Mouse (Mus musculus) stomach, embryonic 16.5 days (tissue): ENCODE data around the gene Tectb. TPM values are rescaled to one million over a fixed set of nuclear protein-coding genes. Genes with fewer than 3 reads are reported as not detected.

Experiments used
- ATAC-seq: fragments of 200-750 bp; cut with Nextera tagmentation; 2 replicates; pipeline ENCODE4 v1.8.0; 2017; ENCODE audit warnings: moderate number of reproducible peaks, moderate TSS enrichment; ENCODE audit not compliant: insufficient read depth, low FRiP score
- H3K27ac ChIP-seq: fragments of 300-500 bp; sonication (generic); 2 replicates; pipeline ENCODE4 v1.5.1; 2014; ENCODE audit warnings: low read length
- H3K27me3 ChIP-seq: fragments of 300-500 bp; sonication (generic); 2 replicates; pipeline ENCODE4 v1.6.1; 2014; ENCODE audit warnings: low read length, control low read depth, mixed read lengths; ENCODE audit not compliant: control insufficient read depth, insufficient read depth
- H3K36me3 ChIP-seq: fragments of 300-500 bp; sonication (generic); 2 replicates; pipeline ENCODE4 v1.6.1; 2014; ENCODE audit warnings: low read length; ENCODE audit not compliant: control insufficient read depth, insufficient read depth
- H3K4me1 ChIP-seq: fragments of 300-500 bp; sonication (generic); 2 replicates; pipeline ENCODE4 v1.6.1; 2014; ENCODE audit warnings: low read length, control low read depth, mixed read lengths; ENCODE audit not compliant: control insufficient read depth, insufficient read depth
- H3K4me2 ChIP-seq: fragments of 300-500 bp; sonication (generic); 2 replicates; pipeline ENCODE4 v1.6.1; 2014; ENCODE audit warnings: low read depth, low read length, mixed read lengths
- H3K4me3 ChIP-seq: fragments of 300-500 bp; sonication (generic); replicated peaks from 2 replicates; pipeline ENCODE4 v1.5.1; 2014; ENCODE audit warnings: mild to moderate bottlenecking, low read length
- H3K9ac ChIP-seq: fragments of 300-500 bp; sonication (generic); 2 replicates; pipeline ENCODE4 v1.6.1; 2014; ENCODE audit warnings: low read length
- H3K9me3 ChIP-seq: fragments of 300-500 bp; sonication (generic); replicated peaks from 2 replicates; pipeline ENCODE4 v1.6.1; 2016; ENCODE audit warnings: low read length, control low read depth; ENCODE audit not compliant: control insufficient read depth
- WGBS: fragments of 180-500 bp; shearing (Covaris S2); extraction: QIAGEN DNeasy Blood & Tissue Kit; methylation state at CpG from one replicate; pipeline ENCODE4 v1.1.7; 2014; 5-methylcytosine and 5-hydroxymethylcytosine counted together
- polyA plus RNA-seq: library from polyadenylated mRNA; unstranded; fragments of >200 nt; fragmentation: Nextera tagmentation; extraction: Ambion mirVana; gene quantifications from 2 replicates; pipeline ENCODE4 v1.2.1, GENCODE M21; 2015

The Tectb gene
- polyA plus RNA-seq, 1 experiment from 2014 or later, result 0.13 TPM

DNA sequence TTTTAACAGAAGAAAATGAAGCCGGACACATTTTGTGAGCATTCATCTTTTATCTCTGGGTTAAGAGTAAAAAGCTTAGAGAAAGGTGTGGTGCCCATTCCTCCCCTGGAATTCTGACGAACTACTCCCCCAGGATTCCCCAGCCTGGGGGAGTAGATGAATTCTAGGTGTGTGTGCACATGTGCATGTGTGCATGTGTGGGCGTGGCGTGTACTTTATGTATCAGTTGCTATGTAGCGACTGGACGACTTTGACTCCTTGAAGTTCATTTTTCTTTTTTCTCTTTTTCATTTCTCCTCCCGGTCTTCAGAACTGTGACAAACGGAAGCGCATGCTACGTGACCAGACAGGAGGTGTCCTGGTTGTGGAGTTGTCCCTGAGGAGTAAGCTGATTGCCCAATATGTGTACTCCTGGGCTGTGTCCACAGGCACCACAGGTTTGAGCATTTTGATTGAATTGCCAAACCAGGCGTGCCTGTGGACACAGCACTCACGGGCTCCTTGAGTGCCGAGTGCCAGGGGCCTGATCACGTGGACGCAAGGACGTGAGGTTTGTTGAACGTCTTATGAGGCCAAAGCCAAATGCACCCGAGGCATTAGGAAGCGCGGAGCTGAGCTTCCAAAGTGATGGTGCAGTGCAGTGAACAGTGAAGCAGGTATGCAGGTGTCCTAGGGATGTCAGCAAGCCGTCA lies 11.9 kb downstream of the Tectb start:
- peak; percentile 79 for ATAC-seq
- Histone ChIP-seq H3K9me3 (no peaks in the 10 kb centered on the region), H3K27ac (peak overlapping the region; percentile 84), H3K27me3 (no peaks in the 10 kb centered on the region), H3K4me3 (no peak overlapping the region), H3K9ac (no peak overlapping the region), H3K4me1 (peaks cover 11% of the 10 kb centered on the region), H3K4me2 (no peak overlapping the region), H3K36me3 (no peaks in the 10 kb centered on the region)
- WGBS, result 72% methylated on average over 21 of the region's 21 CpGs

DNA sequence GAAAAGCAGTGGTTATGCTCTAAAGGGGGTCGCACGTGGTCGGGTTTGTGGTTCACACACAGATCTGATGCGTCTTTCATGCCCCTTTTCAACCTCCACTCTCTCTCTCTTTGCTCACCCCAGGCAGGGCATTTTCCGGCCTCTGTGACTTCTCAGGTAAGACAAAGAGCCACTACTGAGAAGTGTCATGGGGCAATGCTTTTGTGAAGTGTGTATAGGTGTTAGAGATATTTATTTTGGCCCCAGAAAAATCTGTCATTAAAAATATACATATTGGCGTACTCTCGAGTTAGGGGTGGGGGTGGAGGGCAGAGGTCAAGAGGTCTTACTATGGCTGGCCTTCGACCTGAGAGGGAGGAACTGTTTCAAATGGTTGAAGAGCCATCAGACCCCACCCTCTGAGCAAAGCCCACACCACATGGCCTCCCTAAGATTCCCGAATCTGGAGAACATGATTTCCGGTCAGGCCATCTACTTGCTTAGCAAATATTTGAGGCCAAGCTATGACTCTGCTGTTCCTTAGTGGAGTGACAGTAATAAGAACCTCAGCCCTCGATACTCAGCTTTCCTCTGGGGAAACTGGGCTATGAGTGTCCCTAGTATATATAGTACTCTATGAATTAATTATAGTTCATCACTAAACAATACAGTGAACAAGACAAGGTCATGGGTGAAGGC lies 13.3 kb downstream of the Tectb start:
- H3K27ac ChIP-seq, result peak overlapping the region; percentile 68
- no peaks in the 10 kb centered on the region for H3K36me3 ChIP-seq
- H3K4me3 ChIP-seq, result no peak overlapping the region
- no peaks in the 10 kb centered on the region for H3K27me3 ChIP-seq
- no peak overlapping the region for H3K4me2 ChIP-seq
- H3K9ac ChIP-seq, result no peak overlapping the region
- H3K9me3 ChIP-seq, result no peaks in the 10 kb centered on the region
- peak; percentile 15 for ATAC-seq
- peaks cover 11% of the 10 kb centered on the region for H3K4me1 ChIP-seq
- 59% methylated on average over 11 of the region's 11 CpGs for WGBS

DNA sequence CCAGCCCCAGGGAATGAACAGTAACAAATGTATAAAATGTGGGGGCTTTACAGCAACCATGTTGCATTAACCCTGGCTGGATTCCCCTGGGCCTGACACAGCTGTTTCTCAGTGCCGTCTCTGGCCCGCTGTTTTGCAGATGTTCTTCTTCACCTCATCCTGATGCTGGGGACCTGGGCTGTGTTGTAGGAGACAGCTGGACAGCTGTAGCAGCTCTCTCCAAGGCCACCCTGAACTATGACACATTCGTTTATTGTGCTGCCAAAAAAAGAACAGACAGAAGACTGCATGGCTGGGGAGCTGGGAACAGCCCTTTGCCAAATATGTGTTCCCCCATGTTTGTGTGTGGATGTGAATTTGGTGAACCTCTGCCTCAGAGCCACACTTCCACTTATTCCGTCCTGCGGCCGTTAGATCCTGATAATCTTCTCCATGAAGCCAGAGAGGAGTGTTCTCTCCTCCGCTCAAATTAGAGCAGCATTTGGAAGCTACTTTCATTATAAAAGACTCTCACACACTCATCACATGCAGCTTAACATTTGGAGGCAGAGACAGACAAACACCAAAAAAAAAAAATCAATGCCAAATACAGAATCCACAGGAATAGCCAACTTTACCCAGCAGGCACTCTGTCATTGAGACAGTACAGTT lies 14.1 kb downstream of the Tectb start:
- no peaks in the 10 kb centered on the region for H3K36me3 ChIP-seq
- H3K9ac ChIP-seq, result no peak overlapping the region
- no peak overlapping the region for H3K4me2 ChIP-seq
- ATAC-seq, result peak; percentile 75
- H3K4me1 ChIP-seq, result peaks cover 11% of the 10 kb centered on the region
- H3K9me3 ChIP-seq, result no peaks in the 10 kb centered on the region
- no peak overlapping the region for H3K4me3 ChIP-seq
- H3K27me3 ChIP-seq, result no peaks in the 10 kb centered on the region
- H3K27ac ChIP-seq, result peak overlapping the region; percentile 68; the same call in 1 of the 2 replicates
- WGBS, result 46% methylated on average over 7 of the region's 7 CpGs

DNA sequence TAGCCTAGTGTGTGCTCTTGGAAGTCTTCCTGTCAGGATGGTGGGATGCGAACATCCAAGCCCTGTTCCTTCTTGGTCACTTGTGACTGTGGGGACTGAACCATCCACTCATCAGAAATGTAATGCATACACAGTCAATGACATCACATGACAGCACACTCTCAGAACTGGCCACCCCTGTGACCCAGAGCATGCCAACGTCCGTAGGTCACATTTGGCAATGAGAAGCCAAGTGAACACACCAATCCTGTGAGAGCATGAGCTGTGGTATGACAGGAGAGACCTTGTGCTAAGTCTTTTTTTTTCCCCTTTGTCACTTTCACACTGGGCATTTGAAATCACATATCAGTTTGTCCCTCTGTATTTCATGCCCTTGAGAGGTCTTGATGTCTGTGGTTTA lies 15.0 kb downstream of the Tectb start:
- no peaks in the 10 kb centered on the region for H3K36me3 ChIP-seq
- H3K27ac ChIP-seq, result no peak overlapping the region
- H3K4me1 ChIP-seq, result peaks cover 11% of the 10 kb centered on the region
- no peaks in the 10 kb centered on the region for H3K9me3 ChIP-seq
- no peak overlapping the region for H3K9ac ChIP-seq
- no peak overlapping the region for H3K4me3 ChIP-seq
- H3K27me3 ChIP-seq, result no peaks in the 10 kb centered on the region
- no peak for ATAC-seq
- WGBS, result 85% methylated on average over 3 of the region's 3 CpGs
- H3K4me2 ChIP-seq, result no peak overlapping the region

DNA sequence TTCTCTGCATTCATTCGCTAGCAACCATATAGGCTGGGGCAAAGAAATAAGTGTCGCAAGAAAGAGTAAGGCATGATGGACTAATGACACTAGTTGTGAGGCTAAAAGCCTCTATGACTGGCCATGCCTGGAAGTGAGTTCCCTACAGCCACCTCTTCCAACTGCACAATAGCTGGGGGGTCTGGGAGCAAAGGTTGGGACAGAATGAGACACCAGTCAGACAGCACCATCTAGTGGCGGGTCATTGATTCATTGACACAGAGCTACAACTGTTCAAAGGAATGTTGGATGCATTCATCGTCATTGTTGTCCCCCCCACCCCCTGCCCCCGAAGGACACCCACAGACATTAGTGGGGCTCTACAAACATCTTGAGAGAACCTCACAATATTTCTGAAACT lies 17.8 kb downstream of the Tectb start:
- Histone ChIP-seq H3K9ac (no peak overlapping the region), H3K27me3 (no peaks in the 10 kb centered on the region), H3K4me1 (peaks cover 11% of the 10 kb centered on the region), H3K4me3 (no peak overlapping the region), H3K4me2 (no peak overlapping the region; the same call in 1 of the 2 replicates), H3K27ac (no peak overlapping the region), H3K36me3 (no peaks in the 10 kb centered on the region), H3K9me3 (no peaks in the 10 kb centered on the region)
- WGBS, result 33% methylated on average over 5 of the region's 5 CpGs
- no peak for ATAC-seq

DNA sequence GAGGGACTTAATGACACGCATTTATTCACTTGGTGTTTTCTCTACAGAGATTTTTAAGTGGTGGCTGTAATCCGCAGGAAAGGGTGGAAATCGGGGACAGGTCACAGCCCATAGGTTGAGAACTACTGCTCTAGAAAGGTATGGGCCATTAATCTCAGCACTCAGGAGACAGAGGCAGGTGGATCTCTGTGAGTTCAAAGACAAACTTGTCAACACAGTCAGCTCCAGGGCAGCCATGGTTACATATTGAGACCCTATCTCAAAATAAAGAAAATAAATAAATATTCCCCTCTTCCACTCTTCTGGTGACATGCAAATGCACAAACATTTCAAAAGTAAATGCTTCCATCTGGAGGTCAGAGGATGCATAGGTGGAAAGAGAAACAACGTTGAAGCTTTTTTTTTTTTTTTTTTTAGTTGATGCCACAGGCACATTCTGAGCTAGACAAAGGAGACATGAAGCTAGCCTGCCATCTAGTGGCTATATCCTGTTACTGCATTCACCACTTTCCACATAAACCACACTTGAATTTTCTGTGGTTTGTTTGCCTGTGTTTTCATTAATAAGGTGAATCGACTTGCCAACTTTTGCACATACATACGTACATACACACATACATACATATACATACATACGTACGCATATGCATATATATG lies 26.1 kb downstream of the Tectb start:
- Histone ChIP-seq H3K4me3 (no peak overlapping the region), H3K36me3 (no peaks in the 10 kb centered on the region), H3K4me1 (no peaks in the 10 kb centered on the region), H3K27me3 (no peaks in the 10 kb centered on the region), H3K9ac (no peak overlapping the region), H3K4me2 (no peak overlapping the region), H3K27ac (no peak overlapping the region), H3K9me3 (no peaks in the 10 kb centered on the region)
- ATAC-seq, result no peak
- 32% methylated on average over 8 of the region's 8 CpGs for WGBS

DNA sequence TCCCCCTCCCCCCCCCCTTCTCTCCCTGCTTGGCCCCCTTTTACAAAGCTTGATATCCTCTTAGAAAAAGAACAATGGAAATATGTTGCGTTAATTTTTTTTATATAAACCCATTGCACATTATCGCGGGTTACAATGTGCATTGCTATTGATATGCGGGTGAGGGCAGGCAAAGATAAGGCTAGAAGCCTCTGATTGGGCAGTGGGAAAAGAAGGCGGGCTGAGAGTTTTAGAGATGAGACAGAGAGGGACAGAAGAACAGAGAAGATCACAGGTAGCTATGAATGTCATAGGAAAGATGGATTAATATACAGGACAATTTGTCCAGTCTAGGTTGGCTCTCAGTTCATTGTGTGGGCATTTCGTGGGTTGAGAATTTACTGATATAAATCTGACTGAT lies 26.7 kb downstream of the Tectb start:
- H3K4me3 ChIP-seq, result no peak overlapping the region
- no peaks in the 10 kb centered on the region for H3K4me1 ChIP-seq
- no peaks in the 10 kb centered on the region for H3K36me3 ChIP-seq
- H3K4me2 ChIP-seq, result no peak overlapping the region
- 52% methylated on average over 6 of the region's 6 CpGs for WGBS
- H3K9ac ChIP-seq, result no peak overlapping the region
- no peaks in the 10 kb centered on the region for H3K27me3 ChIP-seq
- no peak for ATAC-seq
- H3K27ac ChIP-seq, result no peak overlapping the region
- no peaks in the 10 kb centered on the region for H3K9me3 ChIP-seq

DNA sequence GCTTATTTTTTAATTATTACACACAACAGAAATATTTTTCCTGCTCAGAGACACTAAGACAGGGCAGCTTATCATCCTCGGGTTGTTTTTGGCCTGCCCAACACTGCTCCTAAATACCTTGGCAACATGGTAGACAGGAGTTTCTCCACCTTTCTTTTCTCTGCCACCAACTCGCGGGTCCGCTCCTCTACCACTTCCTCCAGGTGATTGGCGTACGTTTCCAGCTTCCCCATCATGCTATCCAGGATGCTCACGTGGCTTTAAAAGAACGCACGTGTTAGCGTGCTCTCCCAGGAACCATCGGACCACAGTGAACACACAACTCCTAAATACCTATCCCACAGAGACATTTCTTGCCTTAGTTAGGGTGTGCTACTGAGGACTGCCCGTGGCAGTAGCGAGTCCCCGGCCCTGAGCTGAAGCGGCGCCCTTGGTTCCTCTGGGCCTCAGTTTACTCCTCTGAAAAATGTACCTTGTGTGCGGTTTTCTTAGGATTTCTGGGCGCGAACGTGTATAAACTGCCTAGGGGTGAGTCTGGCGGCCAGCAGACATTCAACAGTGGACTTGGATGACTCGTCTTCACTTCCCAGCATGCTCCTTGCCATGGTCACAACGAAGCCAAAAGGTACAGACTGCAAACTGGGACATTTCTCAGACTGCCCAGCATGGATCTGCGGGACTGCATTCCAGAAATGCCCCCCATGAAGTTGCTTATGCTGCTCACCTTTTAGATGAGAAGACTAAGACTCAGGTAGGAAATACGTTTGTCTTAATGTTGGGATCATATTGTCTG lies 27.4 kb downstream of the Tectb start:
- no peaks in the 10 kb centered on the region for H3K4me1 ChIP-seq
- H3K27ac ChIP-seq, result no peak overlapping the region
- H3K4me3 ChIP-seq, result no peak overlapping the region
- H3K27me3 ChIP-seq, result no peaks in the 10 kb centered on the region
- H3K36me3 ChIP-seq, result no peaks in the 10 kb centered on the region
- no peak overlapping the region for H3K9ac ChIP-seq
- ATAC-seq, result no peak
- no peak overlapping the region for H3K4me2 ChIP-seq
- WGBS, result 58% methylated on average over 25 of the region's 25 CpGs
- no peaks in the 10 kb centered on the region for H3K9me3 ChIP-seq
